Comparison of ENCODE assay signal across 18 mouse cellular contexts in the genomic region with DNA sequence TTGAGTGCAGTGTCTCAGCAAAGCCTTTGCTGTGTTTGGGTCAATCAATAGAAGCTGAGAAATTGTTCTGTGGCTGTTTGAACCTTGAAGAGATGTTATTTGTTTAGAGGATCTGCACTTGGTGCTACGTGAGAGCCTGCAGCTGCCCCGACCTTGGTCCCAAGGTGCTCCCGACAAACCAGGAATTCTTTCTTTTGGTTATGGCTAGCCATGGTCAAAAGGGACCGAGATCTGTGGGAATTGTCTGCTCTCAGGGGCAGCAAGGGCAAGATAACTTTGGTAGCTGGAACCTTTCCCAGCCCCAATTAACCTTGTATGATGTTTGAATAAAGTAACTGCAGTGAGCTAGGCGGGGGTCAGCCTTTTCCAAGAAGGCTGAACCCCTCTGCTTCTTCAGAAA.
"Had no signal": no experiment of that assay in that cellular context is flagged by ENCODE, and none has a peak within 500 bp of the region (broad histone marks: within the 10 kb centered on the region; RNA-seq: fewer than 3 reads in every experiment).

No protein-coding gene starts in this region.

- DNase-seq: cerebellum, adult 2 months; cerebellum, adult 8-10 months; cerebellum, adult 9-10 months; cerebellum, adult 9-11 months; cerebellum, postnatal 10 days; cerebellum, postnatal 14 days; cerebellum, postnatal 25 days; cerebellum, postnatal 36 days; embryo, embryonic 11 days; forebrain, postnatal 0 days; gastrocnemius, adult 2 months; gastrocnemius, postnatal 10 days; gastrocnemius, postnatal 14 days; gastrocnemius, postnatal 25 days; gastrocnemius, postnatal 36 days; heart, adult 11 months; heart, adult 18-20 months; heart, adult 2 months had no signal
